Mouse (Mus musculus) stomach, postnatal 0 days (tissue): Measurements from ENCODE around the gene Nectin1.

ENCODE experiments used
- CTCF ChIP-seq: IDR thresholded peaks from 2 replicates; pipeline ENCODE4 v1.5.1; 2016; ENCODE audit warnings: antibody characterized with exemption, low read depth, mild to moderate bottlenecking, moderate library complexity
- EP300 ChIP-seq: optimal IDR thresholded peaks from 2 replicates; pipeline ENCODE3; 2016; ENCODE audit warnings: antibody characterized with exemption

DNA sequence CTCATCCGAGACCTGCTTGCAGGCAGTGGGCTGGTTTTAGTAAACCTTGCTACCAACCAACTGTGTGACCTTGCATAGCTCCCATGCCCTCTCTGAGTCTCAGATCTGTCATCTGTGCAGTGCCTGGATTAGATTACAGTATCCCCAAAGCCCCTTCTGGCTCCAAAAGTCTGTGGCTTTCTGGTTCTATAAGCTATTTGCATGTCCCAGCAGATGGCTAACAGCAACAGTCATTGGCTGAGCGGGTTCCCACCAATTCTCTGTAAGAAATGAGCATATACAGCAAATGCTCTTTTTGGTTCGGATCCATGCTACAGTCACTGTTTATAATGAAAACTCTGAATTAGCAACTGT lies 43.6 kb upstream of the Nectin1 start:
- TF ChIP-seq CTCF, result no peak
- TF ChIP-seq EP300, result no peak
